ENCODE assay signal across 10 mouse cellular contexts in genomic region chr19:40510387-40511099, GRCm38 (mm10). TPM values are rescaled to one million over a fixed set of nuclear protein-coding genes. Genes with fewer than 3 reads are reported as not detected.
DNase-seq lines count a peak whose midpoint lies in the region; ATAC-seq and TF ChIP-seq lines count a peak whose summit lies in the region.
"Had no signal": no experiment of that assay in that cellular context is flagged by ENCODE, and none has a peak within 500 bp of the region (broad histone marks: within the 10 kb centered on the region; RNA-seq: fewer than 3 reads in every experiment).

No protein-coding gene starts in this region.

- H3K4me1 ChIP-seq in liver, embryonic 11.5 days (replicated peaks; ENCODE audit: control insufficient read depth, insufficient read depth, low read length), result peaks cover 29% of the 10 kb centered on the region
- H3K4me1 ChIP-seq in hindbrain, embryonic 15.5 days (replicated peaks), result peaks cover 28% of the 10 kb centered on the region

- H3K4me2 ChIP-seq in liver, embryonic 11.5 days, result peak overlapping the region; percentile 1; the same call in 1 of the 2 replicates
- peak overlapping the region; percentile 78 for H3K4me2 ChIP-seq in hindbrain, embryonic 15.5 days
- peak overlapping the region; percentile 93 for H3K4me2 ChIP-seq in myocyte (ENCODE audit: low read depth)

- H3K27ac ChIP-seq in liver, embryonic 11.5 days (ENCODE audit: low read depth, low read length), result no peak overlapping the region
- 0 out of 2 replicates have a peak overlapping the region, but pooled peaks have one; percentile 8 for H3K27ac ChIP-seq in hindbrain, embryonic 15.5 days (replicated peaks)
- H3K27ac ChIP-seq: embryonic facial prominence, embryonic 13.5 days had no signal

- WGBS in liver, embryonic 11.5 days, result 72% methylated on average over 13 of the region's 13 CpGs
- 70% methylated on average over 13 of the region's 13 CpGs for WGBS in hindbrain, embryonic 15.5 days

- TF ChIP-seq POLR2A in myocyte (IDR thresholded peaks at IDR 0.05; ENCODE audit: insufficient read length, low read depth), result no peak

- no peaks in the 10 kb centered on the region for H3K9me3 ChIP-seq in liver, embryonic 11.5 days (ENCODE audit: control insufficient read depth, low read length)
- no peaks in the 10 kb centered on the region for H3K9me3 ChIP-seq in hindbrain, embryonic 15.5 days

- no peak overlapping the region for H3K4me3 ChIP-seq in liver, embryonic 11.5 days (ENCODE audit: low read depth, low read length)
- peak overlapping the region; percentile 77 for H3K4me3 ChIP-seq in hindbrain, embryonic 15.5 days
- no peak overlapping the region for H3K4me3 ChIP-seq in myocyte
- H3K4me3 ChIP-seq: embryonic facial prominence, embryonic 13.5 days had no signal

- no peak overlapping the region for H3K9ac ChIP-seq in liver, embryonic 11.5 days (ENCODE audit: low read depth, low read length)
- peak overlapping the region; percentile 73; the same call in 1 of the 2 replicates for H3K9ac ChIP-seq in hindbrain, embryonic 15.5 days
- H3K9ac ChIP-seq: embryonic facial prominence, embryonic 13.5 days had no signal

- H3K27me3 ChIP-seq in liver, embryonic 11.5 days (replicated peaks; ENCODE audit: control insufficient read depth, insufficient read depth, low read length), result no peaks in the 10 kb centered on the region
- no peaks in the 10 kb centered on the region for H3K27me3 ChIP-seq in hindbrain, embryonic 15.5 days
- H3K27me3 ChIP-seq in myocyte (ENCODE audit: control insufficient read depth, insufficient read depth, insufficient read length), result no peaks in the 10 kb centered on the region
- H3K27me3 ChIP-seq: embryonic facial prominence, embryonic 13.5 days had no signal

- H3K36me3 ChIP-seq in liver, embryonic 11.5 days (ENCODE audit: control insufficient read depth, insufficient read depth, low read length), result no peaks in the 10 kb centered on the region
- H3K36me3 ChIP-seq in hindbrain, embryonic 15.5 days, result no peaks in the 10 kb centered on the region
- H3K36me3 ChIP-seq in myocyte (ENCODE audit: control insufficient read depth, insufficient read depth), result no peaks in the 10 kb centered on the region
- H3K36me3 ChIP-seq: embryonic facial prominence, embryonic 13.5 days had no signal

- peak; percentile 32 to 46 for DNase-seq in cerebellum, postnatal 14 days
- no peak for DNase-seq in cerebellum, adult 11 months
- no peak for DNase-seq in liver, embryonic 11.5 days (ENCODE audit: low spot score)
- no peak for DNase-seq in liver
- no peak for DNase-seq in frontal cortex, postnatal 25 days (ENCODE audit: low spot score in 2 of 2)
- DNase-seq in gastrocnemius, postnatal 10 days, result no peak
- DNase-seq: kidney, adult 9 months had no signal

- H3K79me2 ChIP-seq in myocyte (ENCODE audit: control insufficient read depth, insufficient read depth), result peaks cover 28% of the 10 kb centered on the region

- no peak for ATAC-seq in liver, embryonic 11.5 days (replicated peaks; ENCODE audit: low FRiP score)
- no peak for ATAC-seq in hindbrain, embryonic 15.5 days (ENCODE audit: low FRiP score, low read depth)

- no peak overlapping the region for H3ac ChIP-seq in myocyte (ENCODE audit: control insufficient read depth, insufficient read length)

TF ChIP-seq in myocyte, 11 proteins besides CTCF, POLR2A, EP300 and RAD21:
- TF ChIP-seq USF1 (IDR thresholded peaks at IDR 0.05; ENCODE audit: low read depth), result no peak
- no peak for TF ChIP-seq POLR2AphosphoS2 (IDR thresholded peaks at IDR 0.05; ENCODE audit: insufficient read length, low read depth)
- no peak for TF ChIP-seq E2F4 (IDR thresholded peaks at IDR 0.05; ENCODE audit: insufficient read depth)
- no peak for TF ChIP-seq REST (IDR thresholded peaks at IDR 0.05; ENCODE audit: insufficient read depth, insufficient read length)
- no peak for TF ChIP-seq SRF (IDR thresholded peaks at IDR 0.05; ENCODE audit: control insufficient read depth, insufficient read length, low read depth)
- no peak for TF ChIP-seq TCF3 (IDR thresholded peaks at IDR 0.05; ENCODE audit: insufficient read length, low read depth)
- no peak for TF ChIP-seq TCF12 (IDR thresholded peaks at IDR 0.05; ENCODE audit: insufficient read depth, poor library complexity, severe bottlenecking)
- no peak for TF ChIP-seq MYOG (IDR thresholded peaks at IDR 0.05; ENCODE audit: control insufficient read depth in 1 of 3, insufficient read depth in 1 of 3, insufficient read length in 2 of 3, low read depth in 2 of 3)
- no peak for TF ChIP-seq CEBPB (IDR thresholded peaks at IDR 0.05; ENCODE audit: insufficient read depth, poor library complexity, severe bottlenecking)
- TF ChIP-seq MAX (IDR thresholded peaks at IDR 0.05; ENCODE audit: low read depth), result no peak
- no peak for TF ChIP-seq MYOD1 (IDR thresholded peaks at IDR 0.05; ENCODE audit: control insufficient read depth in 1 of 3, insufficient read length in 2 of 3, low read depth in 2 of 3)

RNA-seq across cellular contexts. Expression of gene Sorbs1, which starts 3.0 kb away (rescaled TPM):
- polyA plus RNA-seq in liver, embryonic 11.5 days (2014; fragmentation: Nextera tagmentation; extraction: Ambion mirVana), result 41.9 and 45.0 TPM in 2 replicates
- polyA plus RNA-seq in hindbrain, embryonic 15.5 days (2015; fragmentation: Nextera tagmentation; extraction: Ambion mirVana), result 87.5 and 92.0 TPM in 2 replicates
- polyA plus RNA-seq in myocyte (2012; fragmentation: generic; extraction: Trizol), result 38.8 TPM
- total RNA-seq in gastrocnemius, postnatal 10 days (2021), result 10 to 100 TPM; 57.9 to 70.9 TPM

Comparison
In these comparisons a context has a peak if more than half of its experiments do, and no peak if none do; other contexts are left out.
1. DNase-seq: peak in cerebellum, postnatal 14 days (2 of 2); none in cerebellum, adult 11 months (single experiment), liver, embryonic 11.5 days (single experiment), liver (single experiment), frontal cortex, postnatal 25 days (0 of 2) and gastrocnemius, postnatal 10 days (single experiment).
2. H3K4me2 ChIP-seq: peak in every context shown above with its lines; median percentile 93 in myocyte; 78 in hindbrain, embryonic 15.5 days; 1 in liver, embryonic 11.5 days.